Mouse (Mus musculus): ENCODE measurements around the gene Ak6. TPM values are rescaled to one million over a fixed set of nuclear protein-coding genes. Genes with fewer than 3 reads are reported as not detected.

Gene Ak6
- polyA plus RNA-seq, 1 experiment from 2014 or later = 327 TPM

GRCm38 (mm10) chr13:100612251-100612650, 38.5 kb upstream of the Ak6 start:
- Histone ChIP-seq H3K36me3 (ENCODE audit: control insufficient read depth, insufficient read depth, low read length) (peaks cover under 1% of the 10 kb centered on the region; the same call in 1 of the 2 replicates), H3K4me2 (ENCODE audit: low read depth, low read length) (no peak overlapping the region), H3K4me1 (ENCODE audit: control insufficient read depth, insufficient read depth, low read length) (no peaks in the 10 kb centered on the region; the same call in 1 of the 2 replicates), H3K27me3 (ENCODE audit: control insufficient read depth, insufficient read depth, low read length) (peaks cover 6% of the 10 kb centered on the region), H3K27ac (ENCODE audit: low read depth, low read length) (no peak overlapping the region), H3K4me3 (ENCODE audit: low read depth, low read length) (no peak overlapping the region), H3K9ac (replicated peaks; ENCODE audit: low read depth, low read length) (no peak overlapping the region), H3K9me3 (ENCODE audit: control insufficient read depth, low read length) (no peaks in the 10 kb centered on the region)
- no peak for ATAC-seq (ENCODE audit: low read depth)
- 96% methylated on average over 10 of the region's 10 CpGs for WGBS

- no peaks in the 10 kb centered on the region for H3K9me3 ChIP-seq (ENCODE audit: control insufficient read depth, low read length)
- WGBS = 56% methylated on average over 2 of the region's 2 CpGs
- ATAC-seq (ENCODE audit: low read depth) = no peak
Measured at GRCm38 (mm10) chr13:100612903-100613302, 37.9 kb upstream of the Ak6 start.

GRCm38 (mm10) chr13:100616181-100617087, 34.3 kb upstream of the Ak6 start, which contains the start of gene Marveld2:
Marveld2 (minus strand) TSS chr13:100616971.
- peaks cover 20% of the 10 kb centered on the region; the same call in 1 of the 2 replicates for H3K36me3 ChIP-seq (ENCODE audit: control insufficient read depth, insufficient read depth, low read length)
- H3K4me1 ChIP-seq (ENCODE audit: control insufficient read depth, insufficient read depth, low read length) = no peaks in the 10 kb centered on the region; the same call in 1 of the 2 replicates
- H3K9ac ChIP-seq (replicated peaks; ENCODE audit: low read depth, low read length) = peak within 1 kb of the TSS; percentile 61
- 2% methylated on average over 76 of the region's 77 CpGs for WGBS
- peak within 1 kb of the TSS; percentile 41 for H3K4me3 ChIP-seq (ENCODE audit: low read depth, low read length)
- H3K27me3 ChIP-seq (ENCODE audit: control insufficient read depth, insufficient read depth, low read length) = peaks cover 13% of the 10 kb centered on the region
- no peaks in the 10 kb centered on the region for H3K9me3 ChIP-seq (ENCODE audit: control insufficient read depth, low read length)
- H3K4me2 ChIP-seq (ENCODE audit: low read depth, low read length) = peak within 1 kb of the TSS; percentile 64
- H3K27ac ChIP-seq (ENCODE audit: low read depth, low read length) = no peak within 1 kb of the TSS
- ATAC-seq (ENCODE audit: low read depth) = peak; percentile 59

More at GRCm38 (mm10) chr13:100612903-100613302, 37.9 kb upstream of the Ak6 start:
- no peak overlapping the region for H3K27ac ChIP-seq (ENCODE audit: low read depth, low read length)
- peaks cover 12% of the 10 kb centered on the region for H3K27me3 ChIP-seq (ENCODE audit: control insufficient read depth, insufficient read depth, low read length)
- no peak overlapping the region for H3K9ac ChIP-seq (replicated peaks; ENCODE audit: low read depth, low read length)
- no peak overlapping the region for H3K4me3 ChIP-seq (ENCODE audit: low read depth, low read length)
- no peaks in the 10 kb centered on the region; the same call in 1 of the 2 replicates for H3K4me1 ChIP-seq (ENCODE audit: control insufficient read depth, insufficient read depth, low read length)
- no peak overlapping the region for H3K4me2 ChIP-seq (ENCODE audit: low read depth, low read length)
- peaks cover 7% of the 10 kb centered on the region; the same call in 1 of the 2 replicates for H3K36me3 ChIP-seq (ENCODE audit: control insufficient read depth, insufficient read depth, low read length)

GRCm38 (mm10) chr13:100617583-100617982, 33.2 kb upstream of the Ak6 start:
- H3K9me3 ChIP-seq (ENCODE audit: control insufficient read depth, low read length) = no peaks in the 10 kb centered on the region
- peaks cover 28% of the 10 kb centered on the region for H3K36me3 ChIP-seq (ENCODE audit: control insufficient read depth, insufficient read depth, low read length)
- H3K4me3 ChIP-seq (ENCODE audit: low read depth, low read length) = no peak overlapping the region
- H3K27ac ChIP-seq (ENCODE audit: low read depth, low read length) = no peak overlapping the region
- WGBS = 83% methylated on average over 13 of the region's 13 CpGs
- no peak for ATAC-seq (ENCODE audit: low read depth)
- H3K4me1 ChIP-seq (ENCODE audit: control insufficient read depth, insufficient read depth, low read length) = no peaks in the 10 kb centered on the region; the same call in 1 of the 2 replicates
- H3K4me2 ChIP-seq (ENCODE audit: low read depth, low read length) = no peak overlapping the region
- H3K27me3 ChIP-seq (ENCODE audit: control insufficient read depth, insufficient read depth, low read length) = peaks cover 13% of the 10 kb centered on the region
- no peak overlapping the region for H3K9ac ChIP-seq (replicated peaks; ENCODE audit: low read depth, low read length)

- no peak for ATAC-seq (ENCODE audit: low read depth)
- H3K27me3 ChIP-seq (ENCODE audit: control insufficient read depth, insufficient read depth, low read length) = peaks cover 7% of the 10 kb centered on the region; the same call in 1 of the 2 replicates
- 87% methylated on average over 4 of the region's 4 CpGs for WGBS
- no peaks in the 10 kb centered on the region for H3K4me1 ChIP-seq (ENCODE audit: control insufficient read depth, insufficient read depth, low read length)
- no peaks in the 10 kb centered on the region for H3K9me3 ChIP-seq (ENCODE audit: control insufficient read depth, low read length)
- no peak overlapping the region for H3K4me2 ChIP-seq (ENCODE audit: low read depth, low read length)
- no peak overlapping the region for H3K27ac ChIP-seq (ENCODE audit: low read depth, low read length)
- H3K4me3 ChIP-seq (ENCODE audit: low read depth, low read length) = no peak overlapping the region
- no peak overlapping the region for H3K9ac ChIP-seq (replicated peaks; ENCODE audit: low read depth, low read length)
- H3K36me3 ChIP-seq (ENCODE audit: control insufficient read depth, insufficient read depth, low read length) = peaks cover 51% of the 10 kb centered on the region
Measured at GRCm38 (mm10) chr13:100622241-100622640, 28.5 kb upstream of the Ak6 start.

GRCm38 (mm10) chr13:100634106-100634691, 16.6 kb upstream of the Ak6 start:
- WGBS = 95% methylated on average over 3 of the region's 3 CpGs

GRCm38 (mm10) chr13:100642471-100643209, 8.1 kb upstream of the Ak6 start:
- Histone ChIP-seq H3K4me1 (ENCODE audit: control insufficient read depth, insufficient read depth, low read length) (no peaks in the 10 kb centered on the region), H3K27ac (ENCODE audit: low read depth, low read length) (no peak overlapping the region), H3K9me3 (ENCODE audit: control insufficient read depth, low read length) (no peaks in the 10 kb centered on the region), H3K9ac (replicated peaks; ENCODE audit: low read depth, low read length) (no peak overlapping the region), H3K4me3 (ENCODE audit: low read depth, low read length) (no peak overlapping the region), H3K36me3 (ENCODE audit: control insufficient read depth, insufficient read depth, low read length) (peaks cover 38% of the 10 kb centered on the region), H3K27me3 (ENCODE audit: control insufficient read depth, insufficient read depth, low read length) (no peaks in the 10 kb centered on the region), H3K4me2 (ENCODE audit: low read depth, low read length) (no peak overlapping the region)
- 92% methylated on average over 4 of the region's 4 CpGs for WGBS
- ATAC-seq (ENCODE audit: low read depth) = no peak

More at GRCm38 (mm10) chr13:100634106-100634691, 16.6 kb upstream of the Ak6 start:
- no peaks in the 10 kb centered on the region for H3K27me3 ChIP-seq (ENCODE audit: control insufficient read depth, insufficient read depth, low read length)
- no peak overlapping the region for H3K4me3 ChIP-seq (ENCODE audit: low read depth, low read length)
- ATAC-seq (ENCODE audit: low read depth) = no peak
- peaks cover 45% of the 10 kb centered on the region for H3K36me3 ChIP-seq (ENCODE audit: control insufficient read depth, insufficient read depth, low read length)
- H3K9me3 ChIP-seq (ENCODE audit: control insufficient read depth, low read length) = no peaks in the 10 kb centered on the region
- no peaks in the 10 kb centered on the region for H3K4me1 ChIP-seq (ENCODE audit: control insufficient read depth, insufficient read depth, low read length)
- H3K27ac ChIP-seq (ENCODE audit: low read depth, low read length) = no peak overlapping the region
- H3K9ac ChIP-seq (replicated peaks; ENCODE audit: low read depth, low read length) = no peak overlapping the region
- no peak overlapping the region for H3K4me2 ChIP-seq (ENCODE audit: low read depth, low read length)

GRCm38 (mm10) chr13:100648223-100648622, 2.6 kb upstream of the Ak6 start:
- Histone ChIP-seq H3K27ac (ENCODE audit: low read depth, low read length) (no peak overlapping the region), H3K4me3 (ENCODE audit: low read depth, low read length) (no peak overlapping the region), H3K36me3 (ENCODE audit: control insufficient read depth, insufficient read depth, low read length) (peaks cover 26% of the 10 kb centered on the region), H3K9ac (replicated peaks; ENCODE audit: low read depth, low read length) (no peak overlapping the region), H3K4me1 (ENCODE audit: control insufficient read depth, insufficient read depth, low read length) (peaks cover 6% of the 10 kb centered on the region), H3K4me2 (ENCODE audit: low read depth, low read length) (no peak overlapping the region), H3K9me3 (ENCODE audit: control insufficient read depth, low read length) (no peaks in the 10 kb centered on the region), H3K27me3 (ENCODE audit: control insufficient read depth, insufficient read depth, low read length) (no peaks in the 10 kb centered on the region)
- ATAC-seq (ENCODE audit: low read depth) = no peak
- 96% methylated on average over 8 of the region's 8 CpGs for WGBS
